ENCODE assay signal across 13 mouse cellular contexts in the genomic region with DNA sequence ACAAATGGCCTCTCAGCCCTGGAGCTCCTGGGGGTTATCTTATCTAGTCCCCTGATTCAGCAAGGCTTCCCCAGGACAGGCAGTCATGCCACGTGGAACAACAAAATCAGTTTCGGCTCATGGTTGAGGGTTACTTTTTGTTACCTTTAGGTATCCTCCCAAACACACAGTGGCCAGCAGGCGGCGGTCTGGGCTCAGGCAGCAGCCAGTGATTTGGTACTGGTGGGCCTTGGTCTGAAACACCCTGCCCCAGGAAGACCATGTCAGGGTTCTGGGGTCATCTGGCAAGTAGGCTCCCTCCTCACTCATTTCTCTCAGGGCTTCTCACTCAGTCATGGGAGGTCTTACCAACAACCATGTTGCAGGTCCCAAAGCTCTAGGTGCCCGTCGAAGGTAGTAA. TPM values are rescaled to one million over a fixed set of nuclear protein-coding genes. Genes with fewer than 3 reads are reported as not detected.
DNase-seq lines count a peak whose midpoint lies in the region; ATAC-seq and TF ChIP-seq lines count a peak whose summit lies in the region.
"Had no signal": no experiment of that assay in that cellular context is flagged by ENCODE, and none has a peak within 500 bp of the region (broad histone marks: within the 10 kb centered on the region; RNA-seq: fewer than 3 reads in every experiment).

No protein-coding gene starts in this region.

- H3K9me3 ChIP-seq in liver, embryonic 12.5 days (replicated peaks) = no peaks in the 10 kb centered on the region
- H3K9me3 ChIP-seq in liver, postnatal 0 days (ENCODE audit: low read length) = no peaks in the 10 kb centered on the region
- H3K9me3 ChIP-seq: forebrain, embryonic 10.5 days; hindbrain, embryonic 13.5 days; neural tube, embryonic 12.5 days had no signal

- ATAC-seq in liver, embryonic 12.5 days = no peak
- ATAC-seq in liver, postnatal 0 days = no peak
- no peak for ATAC-seq in megakaryocyte progenitor cell, adult 5-6 weeks (replicated peaks; ENCODE audit: poor library complexity)

- intact Hi-C loops in heart, adult 2 months (cut with DNase I) = no loop called here

- TF ChIP-seq CTCF in heart, adult 2 months (IDR thresholded peaks at IDR 0.05) = peak; percentile 56
- peak; percentile 35 for TF ChIP-seq CTCF in liver, adult 2 months (IDR thresholded peaks at IDR 0.05; ENCODE audit: low read depth, low read length)
- peak; percentile 50 for TF ChIP-seq CTCF in liver, postnatal 0 days (IDR thresholded peaks at IDR 0.05; ENCODE audit: low read depth)

- H3K9ac ChIP-seq in heart, adult 2 months (ENCODE audit: low read depth, low read length) = no peak overlapping the region
- H3K9ac ChIP-seq in liver, adult 2 months (ENCODE audit: low read depth, low read length) = no peak overlapping the region
- no peak overlapping the region for H3K9ac ChIP-seq in liver, embryonic 12.5 days
- no peak overlapping the region for H3K9ac ChIP-seq in liver, postnatal 0 days (replicated peaks)
- H3K9ac ChIP-seq: hindbrain, embryonic 13.5 days; neural tube, embryonic 12.5 days had no signal

- no peak for TF ChIP-seq EP300 in heart, adult 2 months (IDR thresholded peaks at IDR 0.05; ENCODE audit: insufficient read depth, low read depth, low read length)
- no peak for TF ChIP-seq EP300 in liver, postnatal 0 days (IDR thresholded peaks at IDR 0.05; ENCODE audit: low read depth)

- H3K4me2 ChIP-seq in liver, embryonic 12.5 days = no peak overlapping the region
- no peak overlapping the region for H3K4me2 ChIP-seq in liver, postnatal 0 days (ENCODE audit: low read depth, low read length)
- H3K4me2 ChIP-seq: hindbrain, embryonic 13.5 days; neural tube, embryonic 12.5 days had no signal

- H3K4me3 ChIP-seq in heart, adult 2 months = no peak overlapping the region
- no peak overlapping the region for H3K4me3 ChIP-seq in liver, adult 2 months (ENCODE audit: insufficient read depth, low read depth, low read length)
- no peak overlapping the region for H3K4me3 ChIP-seq in liver, embryonic 12.5 days
- no peak overlapping the region for H3K4me3 ChIP-seq in liver, postnatal 0 days (ENCODE audit: low read depth, low read length)
- H3K4me3 ChIP-seq: forebrain, embryonic 10.5 days; hindbrain, embryonic 13.5 days; neural tube, embryonic 12.5 days had no signal

- WGBS in heart, adult 2 months = 63% methylated on average over 6 of the region's 6 CpGs
- WGBS in liver, adult 2 months = 79% methylated on average over 6 of the region's 6 CpGs
- WGBS in liver, embryonic 12.5 days (ENCODE audit: insufficient replicate concordance) = 73% methylated on average over 6 of the region's 6 CpGs
- 67% methylated on average over 6 of the region's 6 CpGs for WGBS in liver, postnatal 0 days (ENCODE audit: insufficient replicate concordance)

- H3K27me3 ChIP-seq in heart, adult 2 months (ENCODE audit: control insufficient read depth, insufficient read depth, low read length) = no peaks in the 10 kb centered on the region
- H3K27me3 ChIP-seq in liver, adult 2 months (ENCODE audit: control insufficient read depth, insufficient read depth, low read length) = no peaks in the 10 kb centered on the region
- no peaks in the 10 kb centered on the region for H3K27me3 ChIP-seq in liver, embryonic 12.5 days (replicated peaks)
- no peaks in the 10 kb centered on the region for H3K27me3 ChIP-seq in liver, postnatal 0 days (ENCODE audit: insufficient read depth, low read length)
- H3K27me3 ChIP-seq: hindbrain, embryonic 13.5 days; neural tube, embryonic 12.5 days had no signal

- H3K4me1 ChIP-seq in heart, adult 2 months (ENCODE audit: control insufficient read depth, insufficient read depth, low read length) = no peaks in the 10 kb centered on the region
- H3K4me1 ChIP-seq in liver, adult 2 months (ENCODE audit: control insufficient read depth, insufficient read depth, low read length) = no peaks in the 10 kb centered on the region
- no peaks in the 10 kb centered on the region for H3K4me1 ChIP-seq in liver, embryonic 12.5 days
- H3K4me1 ChIP-seq in liver, postnatal 0 days (ENCODE audit: insufficient read depth) = no peaks in the 10 kb centered on the region
- H3K4me1 ChIP-seq: forebrain, embryonic 10.5 days; hindbrain, embryonic 13.5 days; neural tube, embryonic 12.5 days had no signal

- DNase-seq in heart, adult 2 months = no peak
- no peak for DNase-seq in heart, adult 9 months (ENCODE audit: low spot score in 2 of 2)
- DNase-seq in liver, adult 2 months (ENCODE audit: extremely low read depth, low read depth, low spot score) = no peak
- DNase-seq in R1 (ENCODE audit: low read depth, low spot score) = peak; percentile 67
- no peak for DNase-seq in liver, postnatal 0 days
- DNase-seq in layer of hippocampus, postnatal 25 days (ENCODE audit: extremely low spot score in 1 of 2, low spot score in 1 of 2) = no peak

- H3K36me3 ChIP-seq in heart, adult 2 months (ENCODE audit: control insufficient read depth, insufficient read depth, low read length) = no peaks in the 10 kb centered on the region
- H3K36me3 ChIP-seq in liver, adult 2 months (ENCODE audit: control insufficient read depth, insufficient read depth, low read length) = peaks cover 19% of the 10 kb centered on the region
- H3K36me3 ChIP-seq in liver, embryonic 12.5 days = no peaks in the 10 kb centered on the region
- H3K36me3 ChIP-seq in liver, postnatal 0 days (replicated peaks; ENCODE audit: insufficient read depth, low read length) = peaks cover 11% of the 10 kb centered on the region; the same call in 1 of the 2 replicates
- H3K36me3 ChIP-seq: forebrain, embryonic 10.5 days; hindbrain, embryonic 13.5 days had no signal

- no peaks in the 10 kb centered on the region for H3K79me2 ChIP-seq in heart, adult 2 months (replicated peaks; ENCODE audit: control insufficient read depth, insufficient read depth, low read length)
- H3K79me2 ChIP-seq in liver, adult 2 months (ENCODE audit: control insufficient read depth, insufficient read depth, low read length) = no peaks in the 10 kb centered on the region

- H3K27ac ChIP-seq in heart, adult 2 months = no peak overlapping the region
- no peak overlapping the region for H3K27ac ChIP-seq in liver, adult 2 months (replicated peaks; ENCODE audit: insufficient read depth, low read depth, low read length)
- H3K27ac ChIP-seq in liver, embryonic 12.5 days = no peak overlapping the region
- no peak overlapping the region for H3K27ac ChIP-seq in liver, postnatal 0 days (ENCODE audit: low read depth)
- H3K27ac ChIP-seq: forebrain, embryonic 10.5 days; hindbrain, embryonic 13.5 days; neural tube, embryonic 12.5 days had no signal

- no peak for TF ChIP-seq POLR2A in heart, adult 2 months (IDR thresholded peaks at IDR 0.05; ENCODE audit: insufficient read depth, low read depth, low read length)
- TF ChIP-seq POLR2A in liver, adult 2 months (IDR thresholded peaks at IDR 0.05; ENCODE audit: extremely low read depth, insufficient read depth, low read length) = no peak

RNA-seq across cellular contexts. Expression of a gene that starts 29.6 kb away (rescaled TPM):
- total RNA-seq in heart, adult 2 months (2021) = 10 to 100 TPM; 14.7 to 15.6 TPM
- polyA plus RNA-seq in heart, adult 2 months (2012; rRNA removed) = 12.5 and 23.2 TPM in 2 replicates
- 11.0 and 11.5 TPM in 2 replicates for total RNA-seq in liver, adult 2 months (2014; rRNA removed)
- polyA plus RNA-seq in liver, adult 2 months (2012; rRNA removed) = 4.8 and 6.2 TPM in 2 replicates
- 44.8 and 45.8 TPM in 2 replicates for polyA plus RNA-seq in liver, embryonic 12.5 days (2016; fragmentation: Nextera tagmentation; extraction: Ambion mirVana)
- polyA plus RNA-seq in liver, postnatal 0 days (2015; fragmentation: Nextera tagmentation; extraction: Ambion mirVana) = 19.1 and 22.5 TPM in 2 replicates
- total RNA-seq in layer of hippocampus, postnatal 25 days (2021) = 10 to 100 TPM; 26.3 to 29.0 TPM
- total RNA-seq in megakaryocyte progenitor cell, adult 5-6 weeks (2015) = 63.6 and 99.3 TPM in 2 replicates
- 92.4 and 99.5 TPM in 2 replicates for total RNA-seq in megakaryocyte progenitor cell, adult 5-6 weeks (2017)

RNA-seq across cellular contexts. Expression of a gene that starts 29.7 kb away (rescaled TPM):
- not detected for total RNA-seq in heart, adult 2 months (2021)
- polyA plus RNA-seq in heart, adult 2 months (2012; rRNA removed) = not detected in 2 replicates
- total RNA-seq in liver, adult 2 months (2014; rRNA removed) = 0.92 TPM in 1 of 2 replicates, not detected in the other
- not detected in 2 replicates for polyA plus RNA-seq in liver, adult 2 months (2012; rRNA removed)
- polyA plus RNA-seq in liver, embryonic 12.5 days (2016; fragmentation: Nextera tagmentation; extraction: Ambion mirVana) = not detected in 2 replicates
- not detected in 2 replicates for polyA plus RNA-seq in liver, postnatal 0 days (2015; fragmentation: Nextera tagmentation; extraction: Ambion mirVana)
- under 1 TPM in 1 of 2 experiments, not detected in 1; 0.69 TPM for total RNA-seq in layer of hippocampus, postnatal 25 days (2021)
- total RNA-seq in megakaryocyte progenitor cell, adult 5-6 weeks (2015) = not detected in 2 replicates
- not detected in 2 replicates for total RNA-seq in megakaryocyte progenitor cell, adult 5-6 weeks (2017)
- polyA plus RNA-seq: forebrain, embryonic 10.5 days; hindbrain, embryonic 13.5 days; limb, embryonic 14.5 days; neural tube, embryonic 12.5 days; stomach, embryonic 16.5 days had no signal

RNA-seq across cellular contexts. Expression of a gene that starts 33.1 kb away (rescaled TPM):
- total RNA-seq in heart, adult 2 months (2021) = 10 to 100 TPM; 10.1 to 12.2 TPM
- polyA plus RNA-seq in heart, adult 2 months (2012; rRNA removed) = 11.9 and 14.7 TPM in 2 replicates
- 9.0 and 14.2 TPM in 2 replicates for total RNA-seq in liver, adult 2 months (2014; rRNA removed)
- polyA plus RNA-seq in liver, adult 2 months (2012; rRNA removed) = 9.9 and 13.1 TPM in 2 replicates
- polyA plus RNA-seq in liver, embryonic 12.5 days (2016; fragmentation: Nextera tagmentation; extraction: Ambion mirVana) = 2.2 and 3.2 TPM in 2 replicates
- 6.2 and 6.6 TPM in 2 replicates for polyA plus RNA-seq in liver, postnatal 0 days (2015; fragmentation: Nextera tagmentation; extraction: Ambion mirVana)
- 1 to 10 TPM; 2.1 to 3.1 TPM for total RNA-seq in layer of hippocampus, postnatal 25 days (2021)
- 32.3 and 37.7 TPM in 2 replicates for total RNA-seq in megakaryocyte progenitor cell, adult 5-6 weeks (2015)
- 8.4 and 21.0 TPM in 2 replicates for total RNA-seq in megakaryocyte progenitor cell, adult 5-6 weeks (2017)

RNA-seq across cellular contexts. Expression of a gene that starts 51.9 kb away (rescaled TPM):
- total RNA-seq in heart, adult 2 months (2021) = 10 to 100 TPM; 13.2 to 13.9 TPM
- polyA plus RNA-seq in heart, adult 2 months (2012; rRNA removed) = 13.3 and 18.4 TPM in 2 replicates
- 10.3 and 12.5 TPM in 2 replicates for total RNA-seq in liver, adult 2 months (2014; rRNA removed)
- 7.1 and 8.2 TPM in 2 replicates for polyA plus RNA-seq in liver, adult 2 months (2012; rRNA removed)
- polyA plus RNA-seq in liver, embryonic 12.5 days (2016; fragmentation: Nextera tagmentation; extraction: Ambion mirVana) = 27.3 and 27.9 TPM in 2 replicates
- polyA plus RNA-seq in liver, postnatal 0 days (2015; fragmentation: Nextera tagmentation; extraction: Ambion mirVana) = 15.9 and 17.7 TPM in 2 replicates
- 10 to 100 TPM; 62.2 to 71.8 TPM for total RNA-seq in layer of hippocampus, postnatal 25 days (2021)
- 20.6 and 27.4 TPM in 2 replicates for total RNA-seq in megakaryocyte progenitor cell, adult 5-6 weeks (2015)
- total RNA-seq in megakaryocyte progenitor cell, adult 5-6 weeks (2017) = 39.5 and 41.8 TPM in 2 replicates
